Mouse (Mus musculus) embryonic facial prominence, embryonic 12.5 days (tissue): Measurements from ENCODE around the gene Sh3glb2. TPM values are rescaled to one million over a fixed set of nuclear protein-coding genes. Genes with fewer than 3 reads are reported as not detected.

Experiments
- ATAC-seq: fragments of 200-750 bp; cut with Nextera tagmentation; 2 replicates; pipeline ENCODE4 v1.8.0; 2017; ENCODE audit not compliant: insufficient number of reproducible peaks, insufficient read depth, low FRiP score, low TSS enrichment
- H3K27ac ChIP-seq: fragments of 300-500 bp; sonication (generic); 2 replicates; pipeline ENCODE4 v1.5.1; 2016; ENCODE audit warnings: mild to moderate bottlenecking
- H3K27me3 ChIP-seq: fragments of 300-500 bp; sonication (generic); 2 replicates; pipeline ENCODE4 v1.6.1; 2016; ENCODE audit warnings: mild to moderate bottlenecking, moderate library complexity
- H3K36me3 ChIP-seq: fragments of 300-500 bp; sonication (generic); 2 replicates; pipeline ENCODE4 v1.6.1; 2016; ENCODE audit warnings: mild to moderate bottlenecking
- H3K4me1 ChIP-seq: fragments of 300-500 bp; sonication (generic); 2 replicates; pipeline ENCODE4 v1.6.1; 2016
- H3K4me2 ChIP-seq: fragments of 300-500 bp; sonication (generic); replicated peaks from 2 replicates; pipeline ENCODE4 v1.6.1; 2016; ENCODE audit warnings: mild to moderate bottlenecking, moderate library complexity
- H3K4me3 ChIP-seq: fragments of 300-500 bp; sonication (generic); 2 replicates; pipeline ENCODE4 v1.5.1; 2016; ENCODE audit warnings: mild to moderate bottlenecking
- H3K9ac ChIP-seq: fragments of 300-500 bp; sonication (generic); 2 replicates; pipeline ENCODE4 v1.6.1; 2016; ENCODE audit warnings: mild to moderate bottlenecking, moderate library complexity
- H3K9me3 ChIP-seq: fragments of 300-500 bp; sonication (generic); 2 replicates; pipeline ENCODE4 v1.6.1; 2016; ENCODE audit warnings: mild to moderate bottlenecking, moderate library complexity
- WGBS: fragments of 180-500 bp; shearing (Covaris S2); methylation state at CpG from one replicate; pipeline ENCODE4 v1.1.7; 2016; 5-methylcytosine and 5-hydroxymethylcytosine counted together
- microRNA-seq: library from miRNA; unstranded; fragments of <30 nt; microRNA quantifications from one replicate; pipeline ENCODE4, GENCODE M21; 2017
- polyA plus RNA-seq: library from polyadenylated mRNA; unstranded; fragments of >200 nt; fragmentation: Nextera tagmentation; extraction: Ambion mirVana; gene quantifications from 2 replicates; pipeline ENCODE4 v1.2.1, GENCODE M21; 2016

The Sh3glb2 gene
- polyA plus RNA-seq, 1 experiment from 2014 or later: 89.7 TPM

GRCm38 (mm10) chr2:30325296-30325695 lies 33.8 kb downstream of the Sh3glb2 start:
- ATAC-seq: no peak
- no peak overlapping the region for H3K4me3 ChIP-seq
- no peaks in the 10 kb centered on the region for H3K9me3 ChIP-seq
- 93% methylated on average over 5 of the region's 5 CpGs for WGBS
- H3K9ac ChIP-seq: no peak overlapping the region
- H3K36me3 ChIP-seq: peaks cover 96% of the 10 kb centered on the region
- H3K27ac ChIP-seq: no peak overlapping the region
- no peak overlapping the region for H3K4me2 ChIP-seq
- no peaks in the 10 kb centered on the region for H3K27me3 ChIP-seq
- H3K4me1 ChIP-seq: no peaks in the 10 kb centered on the region

- Histone ChIP-seq H3K9ac (no peak overlapping the region), H3K4me3 (no peak overlapping the region), H3K27me3 (no peaks in the 10 kb centered on the region), H3K36me3 (peaks cover 92% of the 10 kb centered on the region), H3K27ac (no peak overlapping the region), H3K9me3 (no peaks in the 10 kb centered on the region), H3K4me1 (no peaks in the 10 kb centered on the region), H3K4me2 (no peak overlapping the region)
- 92% methylated on average over 7 of the region's 7 CpGs for WGBS
- no peak for ATAC-seq
Observed at GRCm38 (mm10) chr2:30323111-30323510, 36.0 kb downstream of the Sh3glb2 start.

GRCm38 (mm10) chr2:30319260-30319659 lies 39.9 kb downstream of the Sh3glb2 start:
- H3K4me2 ChIP-seq: no peak overlapping the region
- no peaks in the 10 kb centered on the region for H3K9me3 ChIP-seq
- H3K4me1 ChIP-seq: no peaks in the 10 kb centered on the region
- H3K27ac ChIP-seq: no peak overlapping the region
- H3K4me3 ChIP-seq: no peak overlapping the region
- no peak for ATAC-seq
- no peak overlapping the region for H3K9ac ChIP-seq
- WGBS: 84% methylated on average over 4 of the region's 4 CpGs
- no peaks in the 10 kb centered on the region for H3K27me3 ChIP-seq
- H3K36me3 ChIP-seq: peaks cover 92% of the 10 kb centered on the region

- no peak overlapping the region for H3K27ac ChIP-seq
- no peak overlapping the region for H3K9ac ChIP-seq
- WGBS: 92% methylated on average over 5 of the region's 5 CpGs
- H3K27me3 ChIP-seq: no peaks in the 10 kb centered on the region
- no peaks in the 10 kb centered on the region for H3K9me3 ChIP-seq
- no peak overlapping the region for H3K4me3 ChIP-seq
- no peak for ATAC-seq
- H3K4me2 ChIP-seq: no peak overlapping the region
- H3K4me1 ChIP-seq: no peaks in the 10 kb centered on the region
- H3K36me3 ChIP-seq: peaks cover 92% of the 10 kb centered on the region
Observed at GRCm38 (mm10) chr2:30316955-30317354, 42.2 kb downstream of the Sh3glb2 start.

- Histone ChIP-seq H3K4me2 (no peak overlapping the region), H3K27me3 (no peaks in the 10 kb centered on the region), H3K9ac (no peak overlapping the region), H3K36me3 (peaks cover 90% of the 10 kb centered on the region), H3K27ac (no peak overlapping the region), H3K4me1 (no peaks in the 10 kb centered on the region), H3K9me3 (no peaks in the 10 kb centered on the region), H3K4me3 (no peak overlapping the region)
- 87% methylated on average over 4 of the region's 4 CpGs for WGBS
- ATAC-seq: no peak
Observed at GRCm38 (mm10) chr2:30316136-30316535, 43.0 kb downstream of the Sh3glb2 start.

- no peaks in the 10 kb centered on the region for H3K9me3 ChIP-seq
Observed at GRCm38 (mm10) chr2:30311481-30311880, 47.7 kb downstream of the Sh3glb2 start.

GRCm38 (mm10) chr2:30309351-30309750 lies 49.8 kb downstream of the Sh3glb2 start:
- Histone ChIP-seq H3K4me2 (no peak overlapping the region), H3K36me3 (peaks cover 93% of the 10 kb centered on the region), H3K27me3 (no peaks in the 10 kb centered on the region), H3K9ac (no peak overlapping the region), H3K4me3 (no peak overlapping the region), H3K4me1 (no peaks in the 10 kb centered on the region), H3K27ac (no peak overlapping the region), H3K9me3 (no peaks in the 10 kb centered on the region)
- 86% methylated on average over 3 of the region's 3 CpGs for WGBS
- ATAC-seq: no peak

More at GRCm38 (mm10) chr2:30311481-30311880, 47.7 kb downstream of the Sh3glb2 start:
- Histone ChIP-seq H3K4me3 (no peak overlapping the region), H3K27me3 (no peaks in the 10 kb centered on the region), H3K27ac (no peak overlapping the region), H3K36me3 (peaks cover 93% of the 10 kb centered on the region), H3K4me2 (no peak overlapping the region), H3K4me1 (no peaks in the 10 kb centered on the region), H3K9ac (no peak overlapping the region)
- ATAC-seq: no peak
- 96% methylated on average over 2 of the region's 2 CpGs for WGBS

- no peak overlapping the region for H3K4me2 ChIP-seq
- H3K36me3 ChIP-seq: peaks cover 91% of the 10 kb centered on the region
- no peak for ATAC-seq
- no peaks in the 10 kb centered on the region for H3K9me3 ChIP-seq
- no peaks in the 10 kb centered on the region for H3K27me3 ChIP-seq
- H3K9ac ChIP-seq: no peak overlapping the region
- H3K27ac ChIP-seq: no peak overlapping the region
- 92% methylated on average over 7 of the region's 7 CpGs for WGBS
- no peaks in the 10 kb centered on the region for H3K4me1 ChIP-seq
- no peak overlapping the region for H3K4me3 ChIP-seq
Observed at GRCm38 (mm10) chr2:30306087-30306486, 53.0 kb downstream of the Sh3glb2 start.

GRCm38 (mm10) chr2:30299966-30300365 lies 59.2 kb downstream of the Sh3glb2 start:
- H3K4me1 ChIP-seq: no peaks in the 10 kb centered on the region
- no peak overlapping the region for H3K9ac ChIP-seq
- 89% methylated on average over 5 of the region's 5 CpGs for WGBS
- no peak overlapping the region for H3K4me2 ChIP-seq
- H3K27ac ChIP-seq: no peak overlapping the region
- no peaks in the 10 kb centered on the region for H3K27me3 ChIP-seq
- no peak overlapping the region for H3K4me3 ChIP-seq
- ATAC-seq: no peak
- H3K36me3 ChIP-seq: peaks cover 75% of the 10 kb centered on the region
- no peaks in the 10 kb centered on the region for H3K9me3 ChIP-seq

- H3K27ac ChIP-seq: no peak overlapping the region
- H3K36me3 ChIP-seq: peaks cover 71% of the 10 kb centered on the region
- H3K9me3 ChIP-seq: no peaks in the 10 kb centered on the region
- H3K4me1 ChIP-seq: no peaks in the 10 kb centered on the region
- no peak for ATAC-seq
- H3K9ac ChIP-seq: no peak overlapping the region
- H3K4me3 ChIP-seq: no peak overlapping the region
- H3K4me2 ChIP-seq: no peak overlapping the region
- 76% methylated on average over 3 of the region's 3 CpGs for WGBS
- H3K27me3 ChIP-seq: no peaks in the 10 kb centered on the region
Observed at GRCm38 (mm10) chr2:30299525-30299924, 59.6 kb downstream of the Sh3glb2 start.

Small RNA genes lying within 50 kb of the gene (microRNA-seq; reads per million reads assigned to microRNA genes)
- gene Gm47292: not detected

Other genes starting within 250 kb of the Sh3glb2 start
- gene Zer1, start 234.8 kb downstream of the Sh3glb2 start, polyA plus RNA-seq: 11.6 and 12.2 TPM in 2 replicates
- gene Tbc1d13, start 225.6 kb downstream of the Sh3glb2 start, polyA plus RNA-seq: 10.7 and 11.0 TPM in 2 replicates
- 18.5 TPM in 2 replicates for gene Endog, start 187.8 kb downstream of the Sh3glb2 start, polyA plus RNA-seq
- 87.1 and 90.3 TPM in 2 replicates for gene Spout1, start 180.9 kb downstream of the Sh3glb2 start, polyA plus RNA-seq
- gene Kyat1, start 153.5 kb downstream of the Sh3glb2 start, polyA plus RNA-seq: 8.2 and 8.3 TPM in 2 replicates
- 40.9 and 41.2 TPM in 2 replicates for gene Lrrc8a, start 121.6 kb downstream of the Sh3glb2 start, polyA plus RNA-seq
- gene Gm28035, start 118.8 kb downstream of the Sh3glb2 start, polyA plus RNA-seq: 0.09 and 0.14 TPM in 2 replicates
- 3.5 and 3.8 TPM in 2 replicates for gene Phyhd1, start 93.1 kb downstream of the Sh3glb2 start, polyA plus RNA-seq
- not detected in 2 replicates for gene Gm28038, start 78.3 kb downstream of the Sh3glb2 start, polyA plus RNA-seq
- gene Dolk, start 73.0 kb downstream of the Sh3glb2 start, polyA plus RNA-seq: 29.6 and 31.0 TPM in 2 replicates
- 37.2 and 37.4 TPM in 2 replicates for gene Nup188, start 72.9 kb downstream of the Sh3glb2 start, polyA plus RNA-seq
- gene Miga2, start 4.9 kb upstream of the Sh3glb2 start, polyA plus RNA-seq: 29.6 and 31.0 TPM in 2 replicates
- gene Dolpp1, start 32.9 kb upstream of the Sh3glb2 start, polyA plus RNA-seq: 34.8 and 38.1 TPM in 2 replicates
- gene Crat, start 56.5 kb upstream of the Sh3glb2 start, polyA plus RNA-seq: 23.8 and 26.9 TPM in 2 replicates
- gene Ptpa, start 56.7 kb upstream of the Sh3glb2 start, polyA plus RNA-seq: 140 and 145 TPM in 2 replicates
- gene Ier5l, start 114.9 kb upstream of the Sh3glb2 start, polyA plus RNA-seq: 4.2 and 4.5 TPM in 2 replicates
- 0.57 and 1.4 TPM in 2 replicates for gene Cstad, start 235.7 kb upstream of the Sh3glb2 start, polyA plus RNA-seq